Mouse (Mus musculus): ENCODE measurements at regions not wholly inside any gene's neighbourhood (a gene's known extent, or its start where the extent isn't known, plus 50 kb on each side); places are given as distances from the start of the nearest gene placed in this dataset.

- no peak overlapping the region for H3K4me3 ChIP-seq
- no peaks in the 10 kb centered on the region for H3K27me3 ChIP-seq (ENCODE audit: control insufficient read depth, insufficient read depth, low read length)
- TF ChIP-seq CTCF (IDR thresholded peaks at IDR 0.05) (no peak), POLR2A (IDR thresholded peaks at IDR 0.05; ENCODE audit: insufficient read depth, low read depth, low read length) (no peak), EP300 (IDR thresholded peaks at IDR 0.05; ENCODE audit: insufficient read depth, low read depth, low read length) (no peak)
- intact Hi-C loops (cut with DNase I), result no loop called here
- WGBS, result 79% methylated on average over 4 of the region's 4 CpGs
- no peak for DNase-seq
- H3K27ac ChIP-seq, result no peak overlapping the region
- no peaks in the 10 kb centered on the region for H3K79me2 ChIP-seq (replicated peaks; ENCODE audit: control insufficient read depth, insufficient read depth, low read length)
- H3K36me3 ChIP-seq (ENCODE audit: control insufficient read depth, insufficient read depth, low read length), result no peaks in the 10 kb centered on the region
- H3K9ac ChIP-seq (ENCODE audit: low read depth, low read length), result no peak overlapping the region
- H3K4me1 ChIP-seq (ENCODE audit: control insufficient read depth, insufficient read depth, low read length), result no peaks in the 10 kb centered on the region
Observed at GRCm38 (mm10) chr11:114587986-114588385, 80.3 kb upstream of the Rpl38 start.

GRCm38 (mm10) chr11:114586400-114586799, 81.9 kb upstream of the Rpl38 start:
- Histone ChIP-seq H3K9ac (ENCODE audit: low read depth, low read length) (no peak overlapping the region), H3K4me1 (ENCODE audit: control insufficient read depth, insufficient read depth, low read length) (no peaks in the 10 kb centered on the region), H3K36me3 (ENCODE audit: control insufficient read depth, insufficient read depth, low read length) (no peaks in the 10 kb centered on the region), H3K79me2 (replicated peaks; ENCODE audit: control insufficient read depth, insufficient read depth, low read length) (no peaks in the 10 kb centered on the region), H3K27me3 (ENCODE audit: control insufficient read depth, insufficient read depth, low read length) (no peaks in the 10 kb centered on the region), H3K4me3 (no peak overlapping the region), H3K27ac (no peak overlapping the region)
- no peak for DNase-seq
- no peak for TF ChIP-seq POLR2A (IDR thresholded peaks at IDR 0.05; ENCODE audit: insufficient read depth, low read depth, low read length)
- no peak for TF ChIP-seq CTCF (IDR thresholded peaks at IDR 0.05)
- no peak for TF ChIP-seq EP300 (IDR thresholded peaks at IDR 0.05; ENCODE audit: insufficient read depth, low read depth, low read length)
- 85% methylated on average over 12 of the region's 12 CpGs for WGBS
- intact Hi-C loops (cut with DNase I), result no loop called here

- Histone ChIP-seq H3K27ac (no peak overlapping the region), H3K36me3 (ENCODE audit: control insufficient read depth, insufficient read depth, low read length) (no peaks in the 10 kb centered on the region), H3K79me2 (replicated peaks; ENCODE audit: control insufficient read depth, insufficient read depth, low read length) (no peaks in the 10 kb centered on the region), H3K27me3 (ENCODE audit: control insufficient read depth, insufficient read depth, low read length) (no peaks in the 10 kb centered on the region), H3K4me1 (ENCODE audit: control insufficient read depth, insufficient read depth, low read length) (no peaks in the 10 kb centered on the region), H3K9ac (ENCODE audit: low read depth, low read length) (no peak overlapping the region), H3K4me3 (no peak overlapping the region)
- intact Hi-C loops (cut with DNase I), result no loop called here
- 81% methylated on average over 6 of the region's 6 CpGs for WGBS
- TF ChIP-seq EP300 (IDR thresholded peaks at IDR 0.05; ENCODE audit: insufficient read depth, low read depth, low read length) (no peak), POLR2A (IDR thresholded peaks at IDR 0.05; ENCODE audit: insufficient read depth, low read depth, low read length) (no peak)
- DNase-seq, result no peak
Observed at GRCm38 (mm10) chr11:114584804-114585203, 83.5 kb upstream of the Rpl38 start.

- Histone ChIP-seq H3K9ac (ENCODE audit: low read depth, low read length) (no peak overlapping the region), H3K79me2 (replicated peaks; ENCODE audit: control insufficient read depth, insufficient read depth, low read length) (no peaks in the 10 kb centered on the region), H3K36me3 (ENCODE audit: control insufficient read depth, insufficient read depth, low read length) (no peaks in the 10 kb centered on the region), H3K4me1 (ENCODE audit: control insufficient read depth, insufficient read depth, low read length) (no peaks in the 10 kb centered on the region), H3K27ac (no peak overlapping the region), H3K27me3 (ENCODE audit: control insufficient read depth, insufficient read depth, low read length) (no peaks in the 10 kb centered on the region), H3K4me3 (no peak overlapping the region)
- no peak for DNase-seq
- intact Hi-C loops (cut with DNase I), result no loop called here
- 79% methylated on average over 5 of the region's 5 CpGs for WGBS
- no peak for TF ChIP-seq CTCF (IDR thresholded peaks at IDR 0.05)
- TF ChIP-seq POLR2A (IDR thresholded peaks at IDR 0.05; ENCODE audit: insufficient read depth, low read depth, low read length), result no peak
Observed at GRCm38 (mm10) chr11:114584146-114584545, 84.2 kb upstream of the Rpl38 start.

GRCm38 (mm10) chr11:114579986-114580385, 88.3 kb upstream of the Rpl38 start:
- H3K4me3 ChIP-seq, result no peak overlapping the region
- 51% methylated on average over 2 of the region's 2 CpGs for WGBS
- H3K79me2 ChIP-seq (replicated peaks; ENCODE audit: control insufficient read depth, insufficient read depth, low read length), result no peaks in the 10 kb centered on the region
- no peaks in the 10 kb centered on the region for H3K36me3 ChIP-seq (ENCODE audit: control insufficient read depth, insufficient read depth, low read length)
- H3K4me1 ChIP-seq (ENCODE audit: control insufficient read depth, insufficient read depth, low read length), result no peaks in the 10 kb centered on the region
- no peak overlapping the region for H3K9ac ChIP-seq (ENCODE audit: low read depth, low read length)
- no peaks in the 10 kb centered on the region for H3K27me3 ChIP-seq (ENCODE audit: control insufficient read depth, insufficient read depth, low read length)
- no peak overlapping the region for H3K27ac ChIP-seq
- intact Hi-C loops (cut with DNase I), result no loop called here
- no peak for DNase-seq
- no peak for TF ChIP-seq EP300 (IDR thresholded peaks at IDR 0.05; ENCODE audit: insufficient read depth, low read depth, low read length)
- TF ChIP-seq CTCF (IDR thresholded peaks at IDR 0.05), result no peak
- TF ChIP-seq POLR2A (IDR thresholded peaks at IDR 0.05; ENCODE audit: insufficient read depth, low read depth, low read length), result no peak

GRCm38 (mm10) chr11:114578551-114578950, 89.8 kb upstream of the Rpl38 start:
- TF ChIP-seq EP300 (IDR thresholded peaks at IDR 0.05; ENCODE audit: insufficient read depth, low read depth, low read length) (no peak), CTCF (IDR thresholded peaks at IDR 0.05) (no peak), POLR2A (IDR thresholded peaks at IDR 0.05; ENCODE audit: insufficient read depth, low read depth, low read length) (no peak)
- WGBS, result 89% methylated on average over 6 of the region's 6 CpGs
- H3K27ac ChIP-seq, result no peak overlapping the region
- H3K79me2 ChIP-seq (replicated peaks; ENCODE audit: control insufficient read depth, insufficient read depth, low read length), result no peaks in the 10 kb centered on the region
- no peaks in the 10 kb centered on the region for H3K27me3 ChIP-seq (ENCODE audit: control insufficient read depth, insufficient read depth, low read length)
- H3K4me3 ChIP-seq, result no peak overlapping the region
- no peaks in the 10 kb centered on the region for H3K4me1 ChIP-seq (ENCODE audit: control insufficient read depth, insufficient read depth, low read length)
- DNase-seq, result no peak
- H3K9ac ChIP-seq (ENCODE audit: low read depth, low read length), result no peak overlapping the region
- H3K36me3 ChIP-seq (ENCODE audit: control insufficient read depth, insufficient read depth, low read length), result no peaks in the 10 kb centered on the region
- intact Hi-C loops (cut with DNase I), result no loop called here

All from heart, adult 2 months (tissue).